Mouse (Mus musculus): ENCODE results near the gene Ppp1r3f.

The Ppp1r3f gene

GRCm38 (mm10) chrX:7524961-7525360, 49.1 kb downstream of the Ppp1r3f start:
- DNase-seq: no peak

Measured in kidney, postnatal 10 days (tissue).